Mouse (Mus musculus) mouse trophoblast stem cell (cell line): ENCODE measurements around the gene Gm11214.

Source experiments
- in situ Hi-C, 2 experiments: fragments of 300-500 bp; cut with MseI, MboI; formaldehyde crosslinking; loops; 2 replicates in 1 of 2; 3 replicates in 1 of 2; pipeline ENCODE4 v1.15.1; 2025

Gene Gm11214

DNA sequence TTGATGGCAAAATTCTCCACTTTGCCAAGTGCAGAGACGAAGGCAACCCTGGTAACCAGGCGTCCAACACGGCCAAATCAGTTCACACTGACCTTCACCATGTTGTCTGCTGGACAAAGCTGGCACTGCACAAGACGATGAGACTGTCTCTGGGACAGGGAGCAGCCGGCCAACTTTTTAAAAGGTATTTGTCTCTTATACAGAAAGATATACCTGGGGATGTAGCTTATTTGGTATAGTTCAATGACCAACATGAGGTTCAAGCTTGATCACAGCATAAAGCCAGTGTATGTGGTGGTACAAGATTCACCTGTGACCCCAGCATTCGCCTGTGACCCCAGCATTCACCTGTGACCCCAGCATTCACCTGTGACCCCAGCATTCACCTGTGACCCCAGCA is at the start of gene Gm11214:
Gene Gm11214, minus strand, starts transcription at position 101 of the 400 bp plus-strand sequence.
- in situ Hi-C loops: no loop called here

DNA sequence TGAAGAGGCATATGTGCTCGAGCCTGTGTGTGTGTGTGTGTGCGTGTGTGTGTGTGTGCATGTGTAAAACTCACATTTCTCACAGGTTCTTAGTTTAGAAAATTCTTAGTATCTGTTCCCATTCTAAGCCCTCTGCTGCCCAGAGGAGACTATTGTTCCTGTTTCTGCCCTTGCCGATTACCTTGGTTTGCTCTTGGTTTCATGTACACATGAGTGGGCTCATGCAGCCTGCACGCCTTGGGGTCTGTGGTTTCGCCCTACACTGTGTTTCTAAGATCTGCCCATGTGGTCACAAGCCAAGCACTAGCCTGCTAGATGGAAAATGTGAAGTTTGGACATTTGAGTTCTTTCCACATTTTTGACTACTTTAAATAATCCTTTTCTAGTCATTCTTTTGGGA is 48.7 kb upstream of the Gm11214 start:
- in situ Hi-C loops: no loop called here

DNA sequence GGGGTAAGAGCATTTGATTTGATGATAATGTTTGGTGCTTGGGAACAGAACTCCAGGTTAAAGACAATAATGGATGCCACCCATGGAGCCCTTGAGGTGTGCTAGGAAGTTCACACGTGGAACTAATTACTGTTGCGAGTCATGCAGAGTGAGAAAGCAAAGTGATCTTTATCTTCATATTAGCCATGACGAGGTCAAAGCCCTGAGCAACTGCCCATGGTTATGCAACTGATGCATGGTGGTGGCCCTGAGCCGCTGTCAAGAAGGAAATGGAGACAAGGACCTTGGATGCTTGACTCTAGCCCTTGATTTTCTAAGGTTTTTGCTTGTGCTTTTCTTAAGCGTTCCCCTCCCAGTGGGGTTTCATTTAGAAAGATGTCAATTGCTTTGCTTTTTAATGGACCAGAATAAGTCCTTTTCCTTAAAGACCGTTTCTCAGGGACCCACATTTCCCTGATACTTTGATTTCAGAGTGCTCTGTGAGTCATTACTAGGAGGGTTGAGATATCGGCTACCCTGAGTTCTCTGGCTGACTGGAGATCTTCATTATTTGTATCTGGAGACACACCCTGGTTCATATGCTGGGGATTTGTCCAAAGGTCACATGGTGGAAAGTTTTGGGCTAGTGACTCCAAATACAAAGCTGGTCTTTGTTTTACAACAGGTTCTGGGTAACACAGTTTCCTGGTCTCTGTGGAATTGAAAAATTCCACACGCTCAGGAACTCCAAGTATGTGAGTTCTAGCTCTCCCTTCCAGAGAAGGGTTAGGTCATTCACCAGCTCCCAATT is 47.4 kb upstream of the Gm11214 start:
- in situ Hi-C loops: no loop called here

DNA sequence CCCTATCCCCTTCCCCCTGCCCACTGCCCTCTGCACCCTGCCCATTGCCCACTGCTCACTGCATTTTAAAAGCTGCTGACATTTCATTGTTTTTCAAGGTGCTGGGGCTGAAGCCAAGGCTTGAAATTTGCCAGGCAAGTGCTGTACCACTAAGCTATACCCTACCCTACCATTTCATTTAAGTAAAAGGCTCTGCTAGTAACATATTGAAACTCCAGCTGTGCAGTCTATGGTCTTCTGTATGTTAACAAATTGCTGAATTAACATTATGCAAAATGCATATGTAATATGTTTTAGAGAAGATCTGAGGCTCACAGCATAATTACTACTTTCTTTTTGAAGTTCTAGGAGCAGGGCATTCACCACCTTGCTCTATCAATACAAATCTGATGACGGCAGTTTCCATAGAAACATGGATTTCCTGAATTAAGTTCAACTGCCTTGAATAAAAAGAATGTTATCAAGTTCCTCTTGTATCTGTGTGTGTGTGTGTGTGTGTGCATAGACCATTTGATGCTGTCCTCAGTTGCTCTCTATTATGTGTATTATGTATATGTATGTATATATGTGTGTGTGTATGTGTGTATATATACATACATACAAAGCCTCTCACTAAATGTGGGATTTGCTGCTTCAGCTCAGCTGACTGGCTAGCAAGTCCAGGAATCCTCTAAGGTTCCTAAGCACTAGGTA is 43.2 kb upstream of the Gm11214 start:
- in situ Hi-C loops: no loop called here

DNA sequence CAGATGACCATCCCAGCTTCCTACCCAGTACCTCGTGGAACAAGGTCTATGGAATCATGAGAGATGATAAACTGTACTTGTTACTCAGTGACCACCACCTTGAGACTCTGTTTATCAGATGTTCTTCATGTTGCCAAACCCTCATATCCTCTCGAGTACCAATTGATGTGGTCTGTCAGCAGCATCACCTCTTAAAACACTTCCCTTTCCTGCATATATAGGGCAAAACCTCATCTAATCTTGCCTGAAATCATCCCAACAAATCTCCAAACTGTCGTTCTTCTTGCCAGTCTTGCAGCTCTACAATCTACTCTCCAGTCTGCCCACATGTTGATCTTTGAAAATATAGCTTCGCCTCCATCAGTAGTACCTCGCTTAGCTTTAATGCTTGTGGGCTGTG is 41.1 kb upstream of the Gm11214 start:
- in situ Hi-C loops: no loop called here

DNA sequence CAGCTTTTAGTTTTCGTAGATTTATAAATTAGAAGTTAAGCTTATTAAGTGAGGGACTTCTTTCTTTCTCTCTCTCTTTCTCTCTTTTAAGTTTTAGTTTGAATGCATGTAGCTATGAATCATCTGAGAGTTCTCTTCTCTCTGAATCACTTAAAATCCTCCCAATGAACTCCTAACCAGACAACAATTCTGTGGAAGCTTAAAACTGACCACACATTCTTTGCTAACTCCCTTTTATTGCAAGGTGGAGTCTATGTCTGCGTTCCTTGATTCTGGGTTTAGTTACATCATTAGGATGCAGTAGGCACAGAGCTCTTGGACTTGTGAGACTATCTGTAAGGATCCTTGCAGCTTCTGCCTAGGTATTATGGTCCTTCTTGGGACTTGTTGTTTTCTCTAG is 40.5 kb upstream of the Gm11214 start:
- in situ Hi-C loops: no loop called here

DNA sequence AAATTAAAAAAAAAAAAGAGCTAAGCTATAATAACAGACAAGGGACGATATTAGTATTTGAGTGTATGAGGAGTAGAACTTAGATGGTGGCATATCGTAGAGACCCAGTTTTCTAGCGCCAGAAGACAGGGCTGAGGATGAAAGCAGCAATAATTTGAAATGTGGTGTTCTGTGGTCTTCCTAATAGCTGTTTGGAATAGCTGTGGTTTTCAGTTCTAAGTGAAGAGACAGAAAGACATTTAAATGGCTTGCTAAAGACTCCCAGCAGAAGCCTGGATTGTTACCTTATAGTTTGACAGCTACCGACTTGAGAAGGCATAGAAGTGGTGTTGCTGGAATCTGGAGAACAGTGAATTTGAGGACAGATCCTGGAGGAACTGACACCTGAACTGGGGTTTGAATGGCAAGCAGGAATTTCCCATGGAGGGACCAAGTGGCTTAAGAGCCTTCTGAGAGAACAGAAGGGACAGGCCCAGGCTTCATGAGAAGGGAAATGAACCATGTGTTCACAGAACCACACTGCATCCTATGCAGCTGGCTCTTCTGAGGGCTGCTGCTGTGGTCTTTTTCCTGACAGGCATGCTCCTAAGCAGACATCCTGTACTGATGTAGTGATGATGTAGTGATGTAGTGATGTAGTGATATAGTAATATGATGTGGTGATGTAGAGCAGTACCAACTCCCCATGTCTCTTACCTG is 39.0 kb upstream of the Gm11214 start:
- in situ Hi-C loops: no loop called here

DNA sequence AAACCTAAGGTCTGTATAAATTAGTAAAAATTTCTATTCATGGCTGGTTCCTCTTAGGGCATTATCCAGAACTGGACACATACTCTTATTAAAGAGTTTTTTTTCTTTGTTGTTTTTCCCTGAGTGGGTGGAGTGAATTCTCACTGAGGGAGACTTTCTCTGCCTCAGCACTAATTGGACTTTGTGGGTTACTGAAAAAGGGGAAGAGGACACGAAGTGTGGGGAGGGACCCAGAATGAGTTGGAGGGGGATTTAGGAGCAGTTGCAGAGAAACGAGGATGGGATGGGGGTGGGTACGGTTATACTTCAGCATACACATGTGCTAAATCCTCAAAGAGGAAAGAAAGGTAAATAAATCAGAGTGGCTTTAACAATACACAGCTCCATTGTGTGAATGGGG is 36.6 kb upstream of the Gm11214 start:
- in situ Hi-C loops: loop anchor here in 1 of 2 experiments (10.0 to 25.0 kb wide), 2 partner anchors 125 to 788 kb away; no protein-coding TSS in a partner anchor

DNA sequence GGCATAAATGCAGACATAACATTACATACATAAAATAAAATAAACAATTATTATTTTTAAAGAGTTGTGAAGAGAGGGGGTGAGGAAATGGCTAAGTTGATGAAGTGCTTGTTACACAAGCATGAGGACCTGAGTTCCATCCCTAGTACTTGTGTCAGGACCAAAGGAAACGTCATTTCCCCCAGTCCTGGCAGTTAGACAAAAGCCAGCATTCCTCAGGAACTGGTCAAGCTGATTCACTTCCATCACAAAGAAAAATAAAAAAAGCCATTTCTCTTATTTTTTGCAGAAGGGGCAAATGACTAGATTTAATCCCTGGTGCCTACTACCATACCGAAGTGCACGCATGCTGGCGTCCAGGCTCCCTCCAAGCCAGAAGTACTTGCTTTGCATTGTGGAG is 33.7 kb upstream of the Gm11214 start:
- in situ Hi-C loops: loop anchor here in 1 of 2 experiments (10.0 to 25.0 kb wide), 2 partner anchors 128 to 790 kb away; no protein-coding TSS in a partner anchor

DNA sequence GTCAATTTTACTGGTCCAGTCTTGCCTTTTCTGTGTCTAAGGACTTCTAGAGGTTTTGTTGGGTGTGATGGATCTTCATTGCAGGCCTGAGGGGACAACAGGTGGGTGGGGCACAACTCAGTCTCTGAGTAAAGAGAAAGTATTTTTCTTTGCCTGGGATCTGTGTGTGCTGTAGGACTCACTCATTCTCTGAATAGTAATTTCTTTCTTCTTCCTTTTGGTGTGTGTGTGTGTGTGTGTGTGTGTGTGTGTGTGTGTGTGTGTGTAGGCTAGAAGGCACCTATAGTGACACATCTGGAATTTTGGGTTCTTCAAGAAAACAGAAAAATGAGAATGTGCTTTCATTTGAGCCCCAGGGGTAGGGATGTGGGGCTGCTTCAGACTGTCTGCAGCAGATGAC is 29.2 kb upstream of the Gm11214 start:
- in situ Hi-C loops: loop anchor here in 1 of 2 experiments (10.0 to 25.0 kb wide), 2 partner anchors 132 to 795 kb away; no protein-coding TSS in a partner anchor

DNA sequence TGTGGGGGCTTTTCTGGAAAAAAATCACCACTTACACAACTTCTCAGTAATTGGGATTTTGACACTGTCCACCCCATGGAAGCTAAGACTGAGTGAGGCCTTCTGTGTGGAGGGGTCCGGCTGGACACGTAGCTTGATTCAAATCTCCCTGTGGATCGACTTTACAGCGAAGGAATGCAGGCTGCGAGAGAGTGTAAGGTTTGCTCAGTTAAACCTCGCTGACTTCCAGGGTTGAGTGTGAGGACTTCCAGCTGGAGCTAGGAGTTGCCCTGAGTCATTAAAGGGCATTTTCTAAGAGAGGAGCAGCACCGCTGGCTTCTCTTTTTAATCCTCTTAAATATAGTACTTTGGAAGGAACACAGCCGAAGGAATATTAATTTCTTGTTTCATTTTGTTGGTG is 24.2 kb upstream of the Gm11214 start:
- in situ Hi-C loops: loop anchor here (10.0 to 25.0 kb wide), 3 partner anchors 157 to 800 kb away; no protein-coding TSS in a partner anchor

DNA sequence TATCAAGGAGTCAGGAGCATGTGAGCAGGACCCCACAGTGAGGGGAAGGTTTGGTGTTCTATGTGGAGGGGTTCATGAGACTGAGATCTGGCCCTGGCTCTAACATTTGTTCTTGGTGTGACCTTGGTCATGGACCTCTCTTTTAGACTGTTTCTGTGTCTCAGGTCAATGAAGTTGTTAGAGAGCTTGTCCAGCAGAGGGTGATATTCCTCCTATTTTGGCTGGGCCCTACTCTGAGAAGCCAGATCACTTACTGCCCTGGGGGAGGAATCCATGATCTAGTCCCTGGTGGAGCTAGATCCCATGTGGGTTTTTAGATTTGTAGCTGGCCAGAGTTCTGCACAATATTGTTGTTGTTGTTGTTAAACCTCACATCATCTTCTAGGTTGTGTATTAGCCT is 23.0 kb upstream of the Gm11214 start:
- in situ Hi-C loops: loop anchor here (10.0 to 25.0 kb wide), 3 partner anchors 159 to 801 kb away; no protein-coding TSS in a partner anchor

DNA sequence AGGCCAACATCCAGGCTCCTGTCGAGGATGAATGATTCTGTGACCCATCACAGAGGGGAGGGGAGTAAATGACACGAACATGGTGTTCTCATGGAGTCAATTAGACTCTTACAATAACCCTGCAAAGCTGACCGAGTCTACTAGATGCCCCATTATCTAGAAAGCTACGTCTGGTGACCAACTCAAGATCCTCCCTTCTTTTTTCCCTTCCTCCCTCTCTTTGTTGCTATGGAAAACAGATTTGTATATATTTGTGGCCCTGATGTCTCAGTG is 22.0 kb upstream of the Gm11214 start:
- in situ Hi-C loops: loop anchor here (10.0 to 25.0 kb wide), 3 partner anchors 160 to 802 kb away; no protein-coding TSS in a partner anchor

DNA sequence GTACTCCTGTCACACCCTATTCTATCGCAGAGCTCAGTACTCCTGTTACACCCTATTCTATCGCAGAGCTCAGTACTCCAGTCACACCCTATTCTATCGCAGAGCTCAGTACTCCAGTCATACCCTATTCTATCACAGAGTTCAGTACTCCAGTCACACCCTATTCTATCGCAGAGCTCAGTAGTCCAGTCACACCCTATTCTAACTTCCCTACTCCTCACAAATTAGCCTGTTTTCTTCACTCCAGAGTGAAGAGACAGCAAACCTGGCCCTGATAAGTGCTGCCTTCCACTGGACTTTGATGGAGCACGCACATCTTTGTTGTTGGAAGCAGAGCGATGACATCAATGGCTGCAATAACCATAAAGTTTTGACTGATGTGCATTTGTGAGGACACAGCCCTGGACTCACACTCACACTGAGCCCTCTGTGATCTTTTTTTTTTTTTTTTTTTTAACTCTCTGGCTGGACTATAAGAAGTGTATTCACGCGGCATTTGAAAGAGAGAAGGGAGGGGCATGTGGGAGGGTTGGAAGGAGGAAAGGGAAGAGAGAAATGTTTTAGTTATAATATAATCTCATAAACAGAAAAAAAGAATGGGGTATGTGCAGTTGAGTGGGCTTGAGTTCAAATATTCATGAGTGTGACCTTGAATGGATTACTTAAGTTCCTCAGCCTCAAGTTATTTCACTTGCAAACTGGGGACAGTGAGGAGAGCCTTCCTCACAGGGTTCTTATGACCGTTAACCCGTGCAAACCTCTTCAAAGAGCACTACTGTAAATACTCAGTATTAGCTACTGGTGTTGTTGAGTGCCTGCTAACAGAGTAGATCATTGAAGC is 21.5 kb upstream of the Gm11214 start:
- in situ Hi-C loops: loop anchor here (10.0 to 25.0 kb wide), 3 partner anchors 160 to 803 kb away; no protein-coding TSS in a partner anchor

DNA sequence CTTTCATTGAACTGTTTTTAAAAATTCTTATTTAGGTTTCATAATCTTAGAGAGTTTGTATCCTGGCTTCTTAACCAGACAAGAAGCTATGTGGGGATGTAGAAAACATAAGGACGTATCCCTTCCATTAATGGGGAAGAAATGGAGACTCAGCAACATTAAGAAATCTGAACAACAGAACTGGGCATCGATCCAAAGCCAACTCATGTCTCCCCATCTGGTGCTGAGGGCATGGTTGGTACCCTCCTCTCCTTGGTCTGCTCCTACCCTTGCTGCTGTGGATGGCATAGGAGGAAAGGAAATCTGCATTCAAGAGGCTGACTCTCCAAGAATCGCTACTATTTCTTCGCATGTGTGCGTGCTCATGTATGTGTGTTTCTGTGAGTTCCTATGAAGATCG is 20.5 kb upstream of the Gm11214 start:
- in situ Hi-C loops: loop anchor here (10.0 to 25.0 kb wide), 3 partner anchors 161 to 804 kb away; no protein-coding TSS in a partner anchor

DNA sequence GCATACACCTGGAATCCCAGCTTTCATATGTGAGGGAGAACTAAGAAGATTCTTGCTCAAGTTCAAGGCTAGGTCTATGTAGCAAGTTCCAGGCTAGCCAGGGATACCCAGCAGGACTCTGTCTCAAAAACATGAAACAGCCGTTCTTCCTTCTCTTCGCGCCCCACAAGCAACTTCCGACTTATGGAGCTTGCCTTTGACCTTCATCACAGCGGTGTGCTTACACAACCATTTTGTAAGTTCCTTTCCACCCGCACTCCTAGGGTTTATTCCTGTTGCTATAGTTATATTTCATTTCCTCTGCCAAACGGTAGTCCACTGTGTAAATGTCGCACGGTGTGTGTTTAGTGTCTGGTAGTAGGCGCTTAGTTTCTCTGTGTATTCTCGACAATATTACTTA is 19.9 kb upstream of the Gm11214 start:
- in situ Hi-C loops: loop anchor here (10.0 to 25.0 kb wide), 3 partner anchors 162 to 804 kb away; no protein-coding TSS in a partner anchor

DNA sequence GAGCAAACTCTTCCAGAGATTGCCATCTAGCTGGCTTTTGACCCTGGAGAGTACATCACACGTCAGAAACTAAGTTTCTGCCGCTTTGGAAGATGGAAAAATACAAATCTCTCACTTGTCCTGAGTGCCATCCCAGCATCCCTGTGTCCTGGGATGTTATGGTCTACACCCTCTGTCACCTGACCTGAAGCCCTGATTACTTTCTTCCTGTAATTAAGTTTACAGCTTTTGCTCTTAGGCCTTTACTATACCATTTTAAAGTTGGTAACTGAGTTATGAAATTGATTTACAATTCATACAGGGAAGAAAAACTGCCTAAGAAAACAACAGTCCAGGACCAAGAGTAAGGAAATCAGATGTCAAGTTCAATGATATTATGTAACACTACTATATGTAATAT is 19.3 kb upstream of the Gm11214 start:
- in situ Hi-C loops: loop anchor here (10.0 to 25.0 kb wide), 3 partner anchors 162 to 805 kb away; no protein-coding TSS in a partner anchor

DNA sequence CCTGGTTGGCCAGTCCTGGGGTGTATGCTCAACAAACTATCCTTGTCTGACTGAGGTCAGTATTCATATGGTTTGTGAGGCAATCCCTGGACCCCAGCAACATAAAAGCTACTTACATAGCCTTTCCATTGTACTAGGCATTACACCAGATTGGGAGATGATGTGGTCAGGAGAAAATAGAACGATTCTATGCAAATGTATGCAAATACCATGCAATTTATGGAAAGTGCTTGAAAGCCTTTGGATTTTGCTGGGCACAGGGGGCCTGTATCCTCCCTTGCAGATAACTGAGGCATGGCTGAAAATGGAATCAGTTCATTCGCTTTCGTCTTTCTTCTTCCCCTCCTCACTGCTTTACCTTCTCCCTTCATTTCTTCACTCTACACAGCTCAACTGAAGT is 18.4 kb upstream of the Gm11214 start:
- in situ Hi-C loops: loop anchor here (10.0 to 25.0 kb wide), 3 partner anchors 163 to 806 kb away; no protein-coding TSS in a partner anchor

DNA sequence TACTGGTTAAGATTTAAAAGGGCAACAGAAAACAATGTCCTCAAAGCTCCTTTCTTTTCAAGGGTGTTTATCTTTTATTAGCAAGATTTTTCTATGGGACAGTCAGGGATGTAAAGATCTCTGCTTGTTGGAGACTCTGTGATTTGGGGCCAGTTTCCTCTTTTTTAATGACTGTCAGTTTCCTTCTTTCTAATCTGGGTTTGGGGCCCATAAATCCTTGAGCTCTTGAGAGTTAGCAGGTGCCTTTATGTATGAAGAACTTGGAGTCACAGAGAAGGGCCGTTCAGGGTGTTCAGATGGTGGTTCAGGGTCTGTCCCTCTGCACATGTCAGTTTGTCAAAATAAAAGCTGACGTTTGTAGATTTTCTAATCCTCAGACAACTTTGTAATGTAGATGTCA is 11.9 kb upstream of the Gm11214 start:
- in situ Hi-C loops: loop anchor here in 1 of 2 experiments (25.0 kb wide), 1 partner anchor 812 kb away; no protein-coding TSS in a partner anchor

DNA sequence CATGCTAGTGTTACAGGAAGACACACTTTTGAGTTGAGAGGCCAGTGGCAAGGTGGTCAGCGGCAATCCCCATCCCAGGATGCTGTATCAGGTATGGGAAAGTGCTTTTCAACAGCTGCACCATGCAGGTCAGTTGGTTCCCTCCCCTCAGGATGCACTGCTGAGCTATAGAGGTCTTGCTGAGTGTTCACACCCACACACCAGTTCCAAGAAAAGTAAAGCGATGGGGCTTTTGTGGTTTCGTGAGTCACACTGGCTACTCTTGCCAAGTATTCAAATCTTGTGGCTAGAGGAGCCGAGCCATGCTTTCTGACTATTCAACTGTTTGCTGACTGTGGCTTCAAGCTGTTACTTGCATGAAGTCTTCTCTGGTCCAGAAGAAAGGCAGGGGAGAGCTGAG is 5.1 kb upstream of the Gm11214 start:
- in situ Hi-C loops: no loop called here

DNA sequence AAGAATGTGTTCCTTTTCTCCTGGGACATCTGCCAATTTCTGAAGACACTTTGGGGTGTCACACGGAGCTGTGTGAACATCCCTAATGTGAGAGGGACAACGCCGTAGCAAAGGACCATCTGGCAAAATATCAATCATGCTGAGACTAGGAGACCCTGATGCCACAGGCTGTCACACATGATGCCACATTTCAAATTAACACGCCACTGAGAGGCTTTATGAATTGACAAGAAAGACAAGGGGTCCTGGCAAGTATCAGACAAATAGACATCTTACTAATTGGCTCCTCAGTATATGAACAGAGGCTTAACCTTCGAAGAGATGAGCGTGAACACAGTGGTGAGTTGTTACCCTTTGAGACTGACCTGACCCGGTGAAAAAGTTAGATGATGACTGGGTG is 2.6 kb upstream of the Gm11214 start:
- in situ Hi-C loops: no loop called here
